Mouse (Mus musculus): Measurements from ENCODE around the gene Gm21974.
A peak's percentile ranks its signal among the peaks of the same experiment; 100 is the strongest.
"Not testable (repeated sequence)": the region's sequence is repeated elsewhere in the genome, so short reads cannot be mapped to it uniquely, and the experiment has no call there.

Gene Gm21974

DNA sequence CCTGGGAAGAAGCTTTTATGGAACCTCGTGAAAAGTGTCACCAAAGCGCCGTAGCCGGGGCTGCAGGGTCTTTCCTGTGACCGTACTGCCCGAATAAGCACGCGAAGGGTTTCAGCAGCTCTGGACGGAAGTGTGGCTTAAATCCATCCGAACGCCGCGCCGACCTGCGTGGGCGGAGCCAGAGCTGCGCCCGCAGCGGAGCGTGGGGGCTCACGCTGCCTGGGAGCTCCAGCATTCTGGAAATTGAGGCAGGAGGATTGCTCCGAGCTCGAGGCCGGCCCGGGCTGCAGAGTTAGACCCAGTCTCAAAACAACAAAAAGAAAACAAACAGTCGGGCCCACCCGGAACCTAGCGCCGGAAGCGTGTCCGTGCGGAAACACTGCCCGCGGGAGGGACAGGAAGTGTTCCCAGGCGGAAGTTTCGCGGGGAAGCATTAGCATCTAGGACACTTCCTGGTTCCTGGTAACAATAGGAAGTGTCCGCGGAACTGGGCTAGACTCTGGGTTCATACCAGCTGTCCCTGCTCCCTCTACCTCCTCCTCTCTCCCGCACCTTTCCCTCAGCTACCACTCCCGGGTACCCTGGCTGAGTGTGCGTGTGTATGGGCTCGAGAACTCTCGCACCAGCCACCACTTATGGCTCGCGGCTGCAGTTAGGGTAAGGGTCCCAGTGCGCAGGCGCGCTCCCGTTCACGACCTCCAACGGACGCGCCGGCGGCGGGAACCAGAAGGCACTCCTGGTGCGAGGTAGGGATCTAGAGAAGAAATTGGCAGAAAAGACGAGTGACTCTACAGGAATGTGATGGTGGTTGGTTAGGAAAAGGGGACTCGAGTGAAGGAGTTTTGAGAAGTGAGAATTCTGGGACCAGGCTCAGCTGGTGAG is 18.5 kb downstream of the Gm21974 start, which contains the start of gene Zfp668:
TSS of gene Zfp668 (minus strand) at position 362 of the 882 bp plus-strand sequence.
- DNase-seq (ENCODE audit: low spot score in 2 of 2), result peak; percentile 89 to 94

DNA sequence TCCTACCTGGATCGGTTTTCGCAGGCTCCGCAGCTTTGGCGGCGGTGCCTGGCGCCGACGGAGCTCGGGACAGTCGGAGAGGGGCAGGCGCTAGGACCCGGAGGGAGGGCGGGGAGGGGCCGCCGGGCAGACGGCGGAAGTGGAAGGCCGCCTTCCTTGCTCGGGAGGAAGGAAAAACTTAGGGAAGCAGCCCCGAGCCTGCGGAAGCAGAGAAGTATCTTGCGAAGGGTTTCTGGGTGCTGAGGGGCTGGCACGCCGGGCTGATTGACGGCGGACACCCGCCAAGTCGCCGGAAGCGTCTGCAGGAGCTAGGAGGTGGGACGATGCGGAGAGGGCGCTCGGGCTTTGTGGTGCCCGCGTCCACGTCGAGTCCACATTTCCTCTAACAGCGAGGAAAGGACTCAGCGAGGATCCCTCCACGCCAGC is 19.2 kb downstream of the Gm21974 start, which contains the start of gene Zfp646:
TSS of gene Zfp646 (plus strand) at position 181 of the 426 bp plus-strand sequence.
- peak; percentile 68 to 71 for DNase-seq (ENCODE audit: low spot score in 2 of 2)

DNA sequence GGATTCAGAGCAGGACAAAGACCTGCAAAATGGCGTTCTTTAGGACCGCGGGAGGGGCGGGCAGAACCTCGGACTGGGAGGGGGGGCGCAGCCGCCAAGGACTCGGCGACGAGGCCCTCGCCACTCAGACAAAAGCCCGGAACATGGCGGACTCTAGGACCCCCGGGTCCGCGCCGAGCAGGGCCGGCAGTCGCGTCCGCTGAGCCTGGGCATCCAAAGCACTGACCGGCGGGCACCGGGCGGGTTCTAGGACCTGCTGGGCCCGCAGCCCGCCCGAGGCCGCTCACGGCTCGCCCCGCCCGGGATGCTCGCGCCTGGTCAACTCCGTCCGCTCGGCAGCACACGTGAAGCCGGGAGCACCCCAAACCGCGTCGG is 19.6 kb downstream of the Gm21974 start:
- DNase-seq (ENCODE audit: low spot score in 2 of 2), result peak; percentile 91 to 94

DNA sequence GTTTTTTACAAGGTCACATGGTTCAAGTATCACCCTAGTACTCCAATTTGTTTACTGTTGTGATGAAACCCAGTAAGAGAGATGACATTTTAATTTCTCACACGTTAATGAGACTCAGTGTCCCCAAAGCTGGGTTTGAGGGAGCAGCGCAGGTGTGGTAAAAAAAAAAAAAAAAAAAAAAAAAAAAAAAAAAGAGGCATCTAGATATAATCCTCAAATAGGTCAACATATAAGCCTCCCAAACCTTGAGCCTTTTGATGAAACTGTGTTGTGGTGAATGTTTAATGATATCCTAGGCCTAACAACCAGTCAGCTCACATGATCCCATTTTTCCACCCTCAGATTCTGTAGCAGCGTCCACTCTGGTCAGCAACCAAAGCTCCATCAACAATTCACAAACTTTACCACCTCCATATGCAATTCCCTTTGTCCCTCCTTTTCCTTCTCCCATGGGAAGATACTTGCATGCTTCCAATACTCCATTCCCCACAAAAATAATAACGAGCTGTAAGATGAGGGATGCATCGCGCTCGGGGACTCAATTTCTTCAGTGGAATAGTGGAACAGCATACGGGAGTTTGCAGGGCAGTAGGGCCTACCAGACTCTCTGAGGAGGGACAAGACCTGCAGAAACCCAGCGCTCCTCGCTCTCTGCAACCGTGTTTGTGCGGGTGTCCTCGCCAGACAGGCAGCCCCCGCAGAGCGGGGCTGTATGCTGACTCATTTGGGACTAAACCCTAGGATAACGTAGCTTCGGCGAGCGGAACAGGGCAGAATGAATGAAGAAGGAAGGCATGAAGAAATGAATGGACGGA is 20.2 kb downstream of the Gm21974 start:
- no peak for DNase-seq (ENCODE audit: low spot score in 2 of 2)

DNA sequence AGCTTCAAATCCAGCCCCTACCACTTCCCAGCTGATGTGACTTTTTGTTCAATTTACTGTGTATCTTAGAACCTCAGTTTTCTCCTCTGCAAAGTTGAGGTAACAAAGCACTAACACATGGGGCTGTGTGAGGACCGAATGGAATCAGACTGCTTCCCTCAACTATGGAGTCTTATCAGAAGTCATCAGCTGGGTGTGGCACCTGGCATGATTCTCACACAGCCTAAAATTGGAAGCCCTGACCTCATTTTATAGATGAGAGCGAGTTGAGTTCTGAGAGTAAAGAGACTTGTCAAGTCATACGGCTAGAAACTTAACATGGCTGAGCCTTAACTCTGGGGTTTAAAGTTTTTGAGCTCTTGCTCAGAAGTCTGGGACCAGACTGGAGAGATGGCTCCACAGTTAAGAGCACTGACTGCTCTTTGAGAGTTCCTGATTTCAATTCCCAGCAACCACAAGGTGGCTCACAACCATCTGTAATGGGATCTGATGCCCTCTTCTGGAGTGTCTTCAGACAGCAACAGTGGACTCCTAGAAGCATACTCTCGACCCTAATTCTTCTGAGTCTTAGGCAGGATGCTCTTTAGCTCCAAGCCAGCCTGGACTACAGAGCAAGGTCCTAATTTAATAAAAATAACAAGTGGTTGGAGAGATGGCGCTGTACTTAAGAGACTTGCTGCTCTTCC is 25.0 kb downstream of the Gm21974 start:
- no peak for DNase-seq (ENCODE audit: low spot score in 2 of 2)

DNA sequence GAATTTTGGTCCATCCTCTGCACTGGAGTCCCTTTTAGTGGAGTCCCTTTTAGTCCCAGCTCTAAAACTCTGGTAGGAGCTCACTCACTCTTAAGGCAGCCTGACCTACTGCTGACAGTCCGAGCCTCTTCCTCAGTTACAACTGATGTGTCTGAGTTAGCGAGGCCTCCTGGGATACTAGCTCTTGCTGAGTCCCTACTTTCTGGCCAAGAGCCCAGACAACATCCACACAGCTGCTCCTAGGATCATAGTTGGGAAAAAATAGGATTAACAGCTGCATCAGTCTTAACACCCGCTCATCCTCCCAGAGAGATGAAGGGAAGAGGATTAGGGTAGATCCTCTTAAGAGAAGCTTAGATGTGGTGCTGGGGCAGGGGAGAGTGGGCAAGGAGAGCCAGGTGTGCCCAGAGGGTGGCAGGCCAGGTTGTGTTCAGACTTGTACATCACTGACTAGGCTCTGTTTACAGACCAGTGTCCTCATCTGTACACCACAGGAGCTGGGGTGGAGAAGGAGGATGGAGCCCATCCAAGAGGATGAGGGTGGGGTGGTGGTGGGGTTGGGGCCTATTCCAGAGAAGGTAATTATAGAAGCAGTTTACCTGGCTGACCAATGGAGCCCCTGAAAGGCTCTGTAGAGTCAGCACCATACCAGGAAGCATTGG is 26.0 kb downstream of the Gm21974 start:
- peak; percentile 35 to 38 for DNase-seq (ENCODE audit: low spot score in 2 of 2)

DNA sequence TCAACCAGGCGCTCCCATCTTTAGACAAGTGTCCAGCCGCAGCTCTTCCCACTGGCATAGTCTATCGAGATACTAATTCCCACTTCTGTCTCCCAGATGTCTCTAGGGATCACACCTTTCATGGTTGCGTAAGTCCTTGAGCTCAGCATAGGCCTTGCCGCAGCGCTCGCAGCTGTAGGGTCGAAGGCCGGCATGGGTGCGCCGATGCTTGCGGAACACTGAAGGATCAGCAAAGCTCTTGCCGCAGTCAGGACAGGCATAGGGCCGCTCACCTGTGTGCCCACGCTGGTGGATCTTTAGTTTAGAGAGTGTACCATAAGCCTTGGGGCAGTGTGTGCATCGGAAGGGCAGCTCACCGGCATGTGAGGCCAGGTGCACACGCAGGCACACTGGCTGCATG is 27.6 kb downstream of the Gm21974 start:
- DNase-seq (ENCODE audit: low spot score in 2 of 2), result no peak

DNA sequence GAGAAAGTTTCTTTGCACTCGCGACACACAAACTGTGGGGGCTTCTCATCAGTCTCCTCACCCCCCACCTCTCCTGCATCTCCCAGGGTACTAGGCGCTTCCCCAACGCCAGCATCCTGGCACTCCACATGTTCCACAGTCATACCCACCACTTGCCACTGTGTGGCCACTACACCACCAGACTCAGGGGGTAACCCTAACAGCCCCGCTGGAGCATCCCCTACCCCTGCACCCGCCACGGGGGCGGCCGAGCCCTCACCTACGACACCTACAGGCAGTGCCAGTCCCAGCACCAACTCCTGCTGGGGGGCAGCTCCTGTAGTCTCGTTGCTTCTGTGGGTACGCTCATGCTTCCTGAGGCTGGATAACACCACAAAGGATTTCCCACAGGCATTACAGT is 28.8 kb downstream of the Gm21974 start:
- no peak for DNase-seq (ENCODE audit: low spot score in 2 of 2)

DNA sequence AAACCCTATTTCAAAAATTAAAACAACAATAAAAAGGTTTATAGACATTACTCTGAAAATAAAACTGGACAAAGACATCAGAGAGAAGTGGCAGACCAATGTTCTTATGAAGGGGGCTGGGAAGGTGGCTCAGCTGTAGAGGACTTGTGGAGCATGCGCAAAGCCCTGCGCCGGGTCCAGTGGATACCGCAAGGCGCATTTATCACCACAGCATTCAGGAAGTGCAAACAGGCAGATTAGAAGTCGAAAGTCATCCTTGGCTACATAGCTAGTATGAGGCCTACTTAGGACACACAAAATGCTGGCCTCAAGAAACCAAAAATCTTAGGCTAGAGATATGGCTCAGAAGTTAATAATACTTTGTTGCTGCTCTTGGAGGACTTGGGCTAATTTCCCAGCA is 37.0 kb downstream of the Gm21974 start:
- DNase-seq (ENCODE audit: low spot score in 2 of 2), result no peak

DNA sequence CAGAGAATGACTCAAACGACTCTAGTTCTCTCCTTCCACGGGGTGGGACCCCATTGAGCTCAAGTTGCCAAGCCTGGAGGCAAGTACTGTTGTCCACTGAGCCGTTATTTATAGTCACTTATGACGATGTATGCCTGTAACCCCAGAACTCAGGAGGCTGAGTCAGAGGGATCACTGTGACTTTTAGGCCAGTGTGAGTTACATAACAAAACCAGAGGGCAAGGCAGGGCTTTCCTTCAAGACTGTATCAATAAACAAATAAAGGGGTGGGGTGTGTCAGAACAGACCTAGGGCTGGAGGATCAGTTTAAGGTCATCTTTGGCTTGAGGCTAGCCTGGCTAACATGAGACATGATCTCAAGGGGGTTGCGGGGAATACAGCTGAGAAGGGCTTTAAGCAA is 44.3 kb downstream of the Gm21974 start:
- no peak for DNase-seq (ENCODE audit: low spot score in 2 of 2)

DNA sequence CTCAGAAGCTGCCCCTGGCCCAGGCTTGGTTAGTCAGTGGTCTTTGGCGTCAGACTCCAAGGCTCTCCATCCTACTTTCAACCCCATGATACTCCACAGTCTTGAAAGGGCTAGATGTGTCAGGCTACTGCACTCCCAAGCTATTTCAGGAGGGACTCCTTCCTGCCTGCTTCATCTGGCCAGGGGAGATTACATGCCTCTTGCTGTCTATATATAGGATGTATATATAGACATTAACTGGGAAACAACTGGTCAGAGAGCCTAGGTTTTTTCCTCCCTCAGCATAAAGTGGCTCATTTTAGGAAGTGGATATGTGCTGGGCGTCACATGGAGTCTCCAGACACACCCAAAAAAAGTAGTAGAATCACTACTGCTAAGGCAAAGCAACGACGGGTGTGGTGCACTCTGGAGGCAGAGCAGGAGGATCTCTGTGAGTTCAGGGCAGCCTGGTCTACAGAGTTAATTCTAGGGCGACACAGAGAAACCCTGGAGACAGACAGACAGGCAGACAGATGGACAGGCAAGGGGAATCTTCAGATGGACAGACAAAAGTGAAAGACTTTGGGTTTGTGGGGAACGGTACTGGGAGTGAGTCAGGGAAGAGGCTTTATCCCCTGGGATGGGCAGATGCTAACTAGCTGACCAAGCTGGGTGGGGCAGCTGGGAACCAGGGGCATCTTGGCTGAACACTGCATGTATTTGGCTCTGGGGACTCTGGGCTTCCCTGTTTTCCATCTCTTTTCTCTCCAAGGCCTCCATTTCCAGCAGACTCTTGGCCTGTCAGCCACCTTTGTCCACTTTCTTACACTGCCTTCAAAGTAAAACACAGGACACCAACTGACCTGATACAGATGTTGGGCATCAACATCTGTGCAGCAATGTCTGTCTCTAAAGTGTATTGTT is 45.0 kb downstream of the Gm21974 start:
- no peak for DNase-seq (ENCODE audit: low spot score in 2 of 2)

DNA sequence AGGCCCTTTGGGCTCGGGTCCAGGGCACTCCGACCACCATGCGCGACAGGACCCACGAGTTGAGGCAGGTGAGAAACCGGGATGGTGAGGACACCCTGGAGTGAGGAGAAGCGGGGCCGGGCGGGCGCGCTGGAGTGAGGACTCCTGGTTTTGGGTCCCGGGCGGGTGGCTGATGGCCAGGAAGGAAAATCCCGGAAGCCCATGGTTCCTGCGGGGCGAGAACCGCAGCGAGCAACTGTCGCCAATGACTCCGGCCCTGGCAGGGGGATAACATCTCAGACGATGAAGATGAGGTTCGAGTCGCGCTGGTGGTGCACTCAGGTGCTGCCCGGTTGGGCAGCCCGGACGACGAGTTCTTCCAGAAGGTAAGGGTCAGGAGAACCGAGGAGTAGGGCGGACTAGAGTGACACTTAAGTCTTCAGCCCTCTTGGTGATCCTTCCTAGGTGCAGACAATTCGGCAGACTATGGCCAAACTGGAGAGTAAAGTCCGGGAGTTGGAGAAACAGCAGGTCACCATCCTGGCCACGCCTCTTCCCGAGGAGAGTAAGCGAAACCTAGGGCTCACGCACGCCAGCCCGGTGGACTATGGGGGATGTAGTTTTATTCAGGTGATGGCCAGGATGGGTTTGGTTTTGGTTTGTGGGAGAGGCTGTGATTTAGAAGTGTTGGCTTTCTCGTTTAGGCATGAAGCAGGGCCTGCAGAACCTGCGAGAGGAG is 53.1 kb downstream of the Gm21974 start:
- DNase-seq (ENCODE audit: low spot score in 2 of 2), result peak; percentile 84

DNA sequence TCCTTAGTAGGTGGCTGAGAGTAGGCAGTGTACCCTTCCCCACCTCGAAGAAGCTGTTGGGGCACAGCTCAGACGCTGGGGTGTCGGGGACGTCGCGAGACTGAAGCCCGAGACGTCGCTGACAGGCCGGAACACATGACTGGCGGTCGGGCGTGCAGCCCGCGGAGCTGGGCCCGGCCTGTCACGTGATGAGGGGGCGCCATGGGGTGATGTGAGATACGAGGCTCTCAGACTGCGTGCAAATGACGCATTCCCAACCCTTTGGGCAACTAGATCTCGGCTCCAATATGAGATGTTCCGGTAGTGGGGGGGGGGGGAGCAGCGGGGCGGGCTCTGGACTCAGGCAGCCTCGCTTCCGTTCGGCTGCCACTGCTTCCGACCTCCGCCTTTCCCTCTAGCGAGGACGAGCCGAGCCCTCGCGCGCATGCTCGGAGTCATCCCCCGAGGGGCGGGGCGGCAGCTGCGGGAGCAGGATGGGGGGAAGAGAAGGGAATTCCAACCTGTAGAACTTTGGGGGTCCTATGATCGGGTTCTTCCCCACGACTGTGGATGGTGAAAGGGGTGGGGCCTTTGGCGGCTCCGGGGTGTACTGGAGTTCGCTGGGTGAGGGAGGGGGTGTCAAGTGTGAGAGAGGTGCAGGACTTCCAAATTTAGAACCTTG is 53.8 kb downstream of the Gm21974 start:
- DNase-seq (ENCODE audit: low spot score in 2 of 2), result peak; percentile 96

DNA sequence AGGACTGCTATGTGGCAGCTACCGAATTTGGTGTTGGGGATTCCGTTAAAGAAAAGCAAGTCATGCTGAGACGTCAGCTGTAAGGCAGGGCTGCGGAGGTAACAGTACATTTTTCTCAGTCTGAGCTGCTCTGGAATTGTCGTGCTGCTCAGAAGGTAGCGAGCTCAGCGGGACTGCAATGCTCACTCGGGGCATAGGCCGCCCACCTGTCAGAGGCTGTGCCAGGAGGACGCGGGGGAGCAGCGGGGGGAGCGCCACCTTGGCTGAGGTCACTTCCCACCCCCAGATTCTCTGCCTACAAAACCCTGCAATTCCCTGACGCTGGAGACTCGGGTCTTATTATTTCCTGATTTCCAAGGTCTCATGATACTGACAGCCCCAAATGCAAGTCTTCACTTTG is 54.4 kb downstream of the Gm21974 start:
- peak; percentile 76 to 83 for DNase-seq (ENCODE audit: low spot score in 2 of 2)

DNA sequence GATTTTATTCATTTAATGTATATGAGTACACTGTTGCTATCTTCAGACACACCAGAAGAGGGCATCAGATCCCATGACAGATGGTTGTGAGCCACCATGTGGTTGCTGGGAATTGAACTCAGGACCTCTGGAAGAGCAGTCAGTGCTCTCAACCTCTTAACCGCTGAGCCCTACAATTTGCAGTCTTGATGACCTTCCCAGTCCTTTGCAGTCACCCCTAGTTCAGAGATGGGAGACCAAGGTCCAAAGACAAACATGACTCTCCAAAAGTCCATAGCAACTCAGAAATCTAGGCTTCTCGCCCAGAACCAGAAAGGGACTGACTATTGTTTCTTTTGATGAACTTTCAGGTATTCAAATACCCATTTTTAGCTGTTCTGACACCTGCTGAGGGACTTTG is 55.2 kb downstream of the Gm21974 start:
- DNase-seq (ENCODE audit: low spot score in 2 of 2), result not testable (repeated sequence)

DNA sequence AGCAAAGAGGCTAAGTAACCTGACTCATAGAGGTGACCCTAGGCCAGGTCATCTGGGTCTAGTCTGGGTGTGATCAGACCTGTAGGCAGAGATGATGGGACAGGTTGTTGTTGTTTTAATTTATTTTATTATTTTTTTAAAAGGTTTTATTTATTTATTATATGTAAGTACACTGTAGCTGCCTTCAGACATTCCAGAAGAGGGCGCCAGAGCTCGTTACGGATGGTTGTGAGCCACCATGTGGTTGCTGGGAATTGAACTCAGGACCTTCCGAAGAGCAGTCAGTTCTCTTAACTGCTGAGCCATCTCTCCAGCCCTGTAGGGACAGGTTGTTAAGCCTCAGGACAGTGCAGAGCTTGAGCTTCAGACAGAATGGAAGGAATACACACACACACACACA is 57.4 kb downstream of the Gm21974 start:
- not testable (repeated sequence) for DNase-seq (ENCODE audit: low spot score in 2 of 2)

DNA sequence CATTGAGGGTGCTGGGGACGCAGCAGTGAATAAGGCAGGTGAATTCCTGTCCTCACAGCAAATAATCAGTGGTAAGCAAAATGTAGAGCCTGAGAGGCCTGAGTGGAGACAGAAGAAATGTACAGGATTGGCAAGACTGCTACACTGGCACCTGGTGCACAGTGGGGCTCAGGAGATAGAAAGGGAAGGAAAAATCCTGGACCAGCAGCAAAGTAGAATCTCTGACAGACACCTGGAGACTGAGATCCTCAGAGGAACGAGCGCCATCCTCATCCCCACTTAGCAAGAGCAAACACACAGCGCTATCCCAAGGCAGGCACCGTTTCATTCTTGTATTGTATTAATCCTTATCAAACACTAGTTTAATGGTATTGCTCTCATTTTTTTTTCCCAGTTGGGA is 57.8 kb downstream of the Gm21974 start:
- no peak for DNase-seq (ENCODE audit: low spot score in 2 of 2)

All from right cerebral cortex, adult 2 months (tissue).